Mouse (Mus musculus): Measurements from ENCODE around the gene Pdzd2. TPM values are rescaled to one million over a fixed set of nuclear protein-coding genes. Genes with fewer than 3 reads are reported as not detected.

The Pdzd2 gene
- polyA plus RNA-seq, 1 experiment, result 1.1 TPM

DNA sequence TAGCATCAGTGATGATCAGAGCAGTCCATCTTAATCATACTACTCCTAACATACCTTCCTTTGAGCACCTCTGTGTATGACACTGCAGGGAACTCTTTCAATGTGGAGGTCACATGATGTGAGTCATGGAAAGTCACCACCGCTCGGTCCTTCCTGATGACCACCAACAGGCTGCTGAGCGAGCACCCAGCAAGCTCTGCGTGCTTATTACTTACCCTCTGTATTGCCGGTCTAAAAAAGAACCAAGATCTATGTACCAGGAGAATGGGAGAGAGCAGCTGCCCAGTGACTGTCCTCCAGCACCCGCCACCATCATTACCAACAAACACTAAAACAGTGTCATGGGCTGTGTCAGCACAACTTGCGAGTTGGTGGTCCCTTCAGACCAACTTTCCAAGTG is 84.4 kb downstream of the Pdzd2 start:
- TF ChIP-seq GATA1 (IDR thresholded peaks at IDR 0.05; ENCODE audit: borderline replicate concordance, low read length), result no peak
- TF ChIP-seq FLI1 (IDR thresholded peaks at IDR 0.05; ENCODE audit: low read length), result no peak
- H3K36me3 ChIP-seq (replicated peaks; ENCODE audit: low read length), result peaks cover 3% of the 10 kb centered on the region

GRCm38 (mm10) chr15:12652336-12653031 is 87.2 kb downstream of the Pdzd2 start:
- Histone ChIP-seq H3K4me3 (replicated peaks) (no peak overlapping the region), H3K27me3 (replicated peaks) (peaks cover 1% of the 10 kb centered on the region), H3K36me3 (replicated peaks; ENCODE audit: low read length) (peaks cover 3% of the 10 kb centered on the region), H3K4me1 (peaks cover 30% of the 10 kb centered on the region), H3K9me3 (peaks cover 10% of the 10 kb centered on the region)
- TF ChIP-seq FLI1 (IDR thresholded peaks at IDR 0.05; ENCODE audit: low read length) (no peak), GATA1 (IDR thresholded peaks at IDR 0.05; ENCODE audit: borderline replicate concordance, low read length) (no peak)

More for the DNA sequence above, 84.4 kb downstream of the Pdzd2 start:
- Histone ChIP-seq H3K27me3 (replicated peaks) (peaks cover 8% of the 10 kb centered on the region), H3K9me3 (peaks cover 10% of the 10 kb centered on the region), H3K4me1 (peaks cover 23% of the 10 kb centered on the region), H3K4me3 (replicated peaks) (no peak overlapping the region)

- Histone ChIP-seq H3K36me3 (replicated peaks; ENCODE audit: low read length) (peaks cover 3% of the 10 kb centered on the region), H3K4me3 (replicated peaks) (no peak overlapping the region), H3K4me1 (peaks cover 30% of the 10 kb centered on the region), H3K27me3 (replicated peaks) (no peaks in the 10 kb centered on the region), H3K9me3 (peaks cover 10% of the 10 kb centered on the region)
- TF ChIP-seq FLI1 (IDR thresholded peaks at IDR 0.05; ENCODE audit: low read length), result no peak
- TF ChIP-seq GATA1 (IDR thresholded peaks at IDR 0.05; ENCODE audit: borderline replicate concordance, low read length), result no peak
Observed at GRCm38 (mm10) chr15:12650236-12650635, 89.5 kb downstream of the Pdzd2 start.

GRCm38 (mm10) chr15:12649674-12650073 is 90.0 kb downstream of the Pdzd2 start:
- no peak for TF ChIP-seq GATA1 (IDR thresholded peaks at IDR 0.05; ENCODE audit: borderline replicate concordance, low read length)
- no peak for TF ChIP-seq FLI1 (IDR thresholded peaks at IDR 0.05; ENCODE audit: low read length)
- Histone ChIP-seq H3K4me3 (replicated peaks) (no peak overlapping the region), H3K27me3 (replicated peaks) (no peaks in the 10 kb centered on the region), H3K9me3 (peaks cover 7% of the 10 kb centered on the region), H3K36me3 (replicated peaks; ENCODE audit: low read length) (peaks cover 3% of the 10 kb centered on the region), H3K4me1 (peaks cover 30% of the 10 kb centered on the region)

GRCm38 (mm10) chr15:12649131-12649530 is 90.6 kb downstream of the Pdzd2 start:
- Histone ChIP-seq H3K9me3 (peaks cover 5% of the 10 kb centered on the region), H3K27me3 (replicated peaks) (no peaks in the 10 kb centered on the region), H3K4me1 (peaks cover 30% of the 10 kb centered on the region), H3K4me3 (replicated peaks) (no peak overlapping the region), H3K36me3 (replicated peaks; ENCODE audit: low read length) (peaks cover 3% of the 10 kb centered on the region)
- no peak for TF ChIP-seq FLI1 (IDR thresholded peaks at IDR 0.05; ENCODE audit: low read length)
- no peak for TF ChIP-seq GATA1 (IDR thresholded peaks at IDR 0.05; ENCODE audit: borderline replicate concordance, low read length)

DNA sequence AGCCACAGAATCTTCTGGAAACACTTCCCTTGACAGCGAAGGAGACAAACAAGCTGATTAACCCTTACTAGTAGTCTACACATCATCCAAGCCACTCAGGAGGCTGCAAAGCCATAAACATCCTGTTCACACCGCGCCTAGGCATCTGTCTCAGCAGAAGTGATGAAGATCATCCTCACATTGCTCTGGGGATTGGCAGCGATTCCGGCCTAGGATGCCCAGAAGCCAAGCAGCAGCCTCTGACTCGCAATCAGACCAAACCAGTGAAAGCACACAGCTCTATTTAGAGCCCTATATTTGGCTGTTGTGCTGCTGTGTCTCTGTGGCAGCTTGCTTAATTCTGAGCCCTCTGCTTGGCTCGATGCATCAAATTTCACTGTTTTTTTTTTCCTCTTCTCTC is 99.0 kb downstream of the Pdzd2 start:
- Histone ChIP-seq H3K4me3 (replicated peaks) (no peak overlapping the region), H3K4me1 (peaks cover 26% of the 10 kb centered on the region; the same call in 1 of the 2 replicates), H3K36me3 (replicated peaks; ENCODE audit: low read length) (no peaks in the 10 kb centered on the region), H3K27me3 (replicated peaks) (peaks cover 19% of the 10 kb centered on the region), H3K9me3 (no peaks in the 10 kb centered on the region)
- TF ChIP-seq FLI1 (IDR thresholded peaks at IDR 0.05; ENCODE audit: low read length) (no peak), GATA1 (IDR thresholded peaks at IDR 0.05; ENCODE audit: borderline replicate concordance, low read length) (no peak)

DNA sequence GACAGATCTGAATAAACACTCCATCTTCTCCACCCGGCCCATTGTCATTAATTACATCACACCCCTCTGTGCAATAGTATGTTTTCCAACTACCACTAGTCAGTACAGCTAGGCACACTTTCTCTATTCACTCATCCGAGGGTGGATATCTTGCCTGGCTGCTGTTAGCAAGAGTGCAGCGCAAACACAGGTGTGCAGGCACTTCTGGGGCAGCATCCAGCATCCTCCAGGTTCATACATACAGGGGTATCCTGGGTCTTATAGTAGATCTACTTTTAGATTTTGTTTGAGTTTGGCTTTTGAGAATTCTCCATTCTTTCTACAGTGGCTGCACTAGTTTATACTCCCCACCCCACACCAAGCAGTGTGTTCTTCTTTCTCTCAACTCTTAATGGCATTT is 99.9 kb downstream of the Pdzd2 start:
- no peak for TF ChIP-seq FLI1 (IDR thresholded peaks at IDR 0.05; ENCODE audit: low read length)
- TF ChIP-seq GATA1 (IDR thresholded peaks at IDR 0.05; ENCODE audit: borderline replicate concordance, low read length), result no peak
- peaks cover 29% of the 10 kb centered on the region for H3K4me1 ChIP-seq
- no peaks in the 10 kb centered on the region for H3K36me3 ChIP-seq (replicated peaks; ENCODE audit: low read length)
- H3K9me3 ChIP-seq, result no peaks in the 10 kb centered on the region
- H3K27me3 ChIP-seq (replicated peaks), result peaks cover 19% of the 10 kb centered on the region
- H3K4me3 ChIP-seq (replicated peaks), result no peak overlapping the region

DNA sequence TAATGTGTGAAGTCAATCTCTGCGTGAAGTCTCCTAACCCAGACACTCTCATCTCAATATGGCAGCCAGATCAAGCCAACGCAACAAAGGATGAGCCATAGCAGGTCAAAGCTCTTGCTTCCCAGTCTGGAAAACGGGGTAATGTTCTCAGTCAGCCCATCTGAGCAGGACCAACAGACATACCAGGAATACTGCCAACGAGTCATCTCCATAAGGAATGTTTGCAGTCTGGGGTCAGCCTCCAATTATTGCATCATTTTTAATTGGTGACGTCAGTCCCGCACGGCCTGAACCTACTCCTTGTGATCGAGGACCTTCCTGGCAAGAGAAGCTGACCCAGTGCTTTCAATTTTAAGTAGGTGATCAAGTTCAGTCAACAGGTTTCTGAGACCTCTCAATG is 100.5 kb downstream of the Pdzd2 start:
- no peak for TF ChIP-seq FLI1 (IDR thresholded peaks at IDR 0.05; ENCODE audit: low read length)
- TF ChIP-seq GATA1 (IDR thresholded peaks at IDR 0.05; ENCODE audit: borderline replicate concordance, low read length), result no peak
- Histone ChIP-seq H3K4me1 (peaks cover 35% of the 10 kb centered on the region), H3K4me3 (replicated peaks) (no peak overlapping the region), H3K27me3 (replicated peaks) (peaks cover 19% of the 10 kb centered on the region), H3K36me3 (replicated peaks; ENCODE audit: low read length) (no peaks in the 10 kb centered on the region), H3K9me3 (no peaks in the 10 kb centered on the region)

GRCm38 (mm10) chr15:12638370-12639030 is 101.2 kb downstream of the Pdzd2 start:
- peaks cover 42% of the 10 kb centered on the region for H3K4me1 ChIP-seq
- H3K27me3 ChIP-seq (replicated peaks), result peaks cover 19% of the 10 kb centered on the region
- no peak for TF ChIP-seq FLI1 (IDR thresholded peaks at IDR 0.05; ENCODE audit: low read length)
- TF ChIP-seq GATA1 (IDR thresholded peaks at IDR 0.05; ENCODE audit: borderline replicate concordance, low read length), result no peak
- H3K4me3 ChIP-seq (replicated peaks), result no peak overlapping the region
- H3K36me3 ChIP-seq (replicated peaks; ENCODE audit: low read length), result no peaks in the 10 kb centered on the region
- no peaks in the 10 kb centered on the region for H3K9me3 ChIP-seq

DNA sequence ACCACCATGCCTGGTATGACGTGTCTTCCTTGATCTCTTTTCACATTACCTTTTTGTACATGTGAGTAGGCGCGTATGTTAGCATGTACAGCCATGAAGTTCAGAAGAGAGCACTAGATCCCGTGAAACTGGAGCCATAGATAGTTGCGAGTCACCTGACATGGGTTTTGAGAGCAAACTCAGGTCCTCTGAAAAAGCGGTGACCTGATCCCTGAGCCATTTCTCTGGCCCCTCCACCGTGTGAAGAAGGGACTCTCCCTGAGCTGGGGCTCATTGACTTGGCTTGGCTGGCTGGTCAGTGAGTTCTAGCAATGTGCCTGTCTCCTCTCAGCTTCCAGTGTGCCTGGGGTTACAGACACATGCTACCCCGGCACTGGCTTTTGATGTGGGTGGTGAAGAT is 102.2 kb downstream of the Pdzd2 start:
- H3K4me3 ChIP-seq (replicated peaks), result no peak overlapping the region
- peaks cover 19% of the 10 kb centered on the region for H3K27me3 ChIP-seq (replicated peaks)
- TF ChIP-seq GATA1 (IDR thresholded peaks at IDR 0.05; ENCODE audit: borderline replicate concordance, low read length), result no peak
- TF ChIP-seq FLI1 (IDR thresholded peaks at IDR 0.05; ENCODE audit: low read length), result no peak
- no peaks in the 10 kb centered on the region for H3K36me3 ChIP-seq (replicated peaks; ENCODE audit: low read length)
- no peaks in the 10 kb centered on the region for H3K9me3 ChIP-seq
- H3K4me1 ChIP-seq, result peaks cover 52% of the 10 kb centered on the region

All from megakaryocyte, embryonic 14.5 days (primary cell).